Mouse (Mus musculus) MEL (cell line): Measurements from ENCODE around the gene Madcam1. TPM values are rescaled to one million over a fixed set of nuclear protein-coding genes. Genes with fewer than 3 reads are reported as not detected.

Experiments
- DNase-seq: peaks from one replicate; pipeline ENCODE4 v3.0.0; 2011; ENCODE audit warnings: low read depth, low spot score
- H3K27ac ChIP-seq: 2 replicates; pipeline ENCODE4 v1.5.1; 2012; ENCODE audit warnings: low read depth, mild to moderate bottlenecking, control low read depth, low read length, moderate library complexity; ENCODE audit not compliant: control insufficient read depth
- H3K27me3 ChIP-seq, 2 experiments: fragments of 150-350 bp in 1 of 2; sonication (generic) in 1 of 2; 2 replicates each; pipeline ENCODE4 v1.6.1; 2012; ENCODE audit warnings: low read length in 2 of 2, mild to moderate bottlenecking in 2 of 2, improper control_type of control experiment in 1 of 2, moderate library complexity in 1 of 2; ENCODE audit not compliant: insufficient read depth in 2 of 2, control insufficient read depth in 1 of 2
- H3K36me3 ChIP-seq, 2 experiments: 2 replicates each; pipeline ENCODE4 v1.6.1; 2012 to 2014; ENCODE audit warnings: low read length in 2 of 2, improper control_type of control experiment in 1 of 2, inconsistent platforms in 1 of 2, mild to moderate bottlenecking in 1 of 2; ENCODE audit not compliant: insufficient read depth in 2 of 2, control insufficient read depth in 1 of 2
- H3K4me1 ChIP-seq, 2 experiments: fragments of 150-350 bp in 1 of 2; sonication (generic) in 1 of 2; 2 replicates each; pipeline ENCODE4 v1.6.1; 2012; ENCODE audit warnings: low read length in 2 of 2, improper control_type of control experiment in 1 of 2, mild to moderate bottlenecking in 1 of 2; ENCODE audit not compliant: insufficient read depth in 2 of 2, control insufficient read depth in 1 of 2
- H3K4me3 ChIP-seq, 2 experiments: fragments of 150-350 bp in 1 of 2; sonication (generic) in 1 of 2; 2 replicates each; pipeline ENCODE4 v1.5.1; 2012; ENCODE audit warnings: low read depth in 2 of 2, low read length in 2 of 2, mild to moderate bottlenecking in 2 of 2, moderate library complexity in 2 of 2, control low read depth in 1 of 2, improper control_type of control experiment in 1 of 2; ENCODE audit not compliant: control insufficient read depth in 1 of 2, insufficient read depth in 1 of 2
- H3K79me2 ChIP-seq: 2 replicates; pipeline ENCODE4 v1.6.1; 2012; ENCODE audit warnings: mild to moderate bottlenecking, low read length, moderate library complexity; ENCODE audit not compliant: control insufficient read depth, poor library complexity, insufficient read depth
- H3K9ac ChIP-seq: 2 replicates; pipeline ENCODE4 v1.6.1; 2012; ENCODE audit warnings: low read depth, mild to moderate bottlenecking, control low read depth, low read length, moderate library complexity; ENCODE audit not compliant: control insufficient read depth, poor library complexity, severe bottlenecking
- H3K9me3 ChIP-seq: fragments of 150-350 bp; sonication (generic); replicated peaks from 2 replicates; pipeline ENCODE4 v1.6.1; 2012; ENCODE audit warnings: mild to moderate bottlenecking, low read length, improper control_type of control experiment, moderate library complexity; ENCODE audit not compliant: insufficient read depth
- CHD2 ChIP-seq: IDR thresholded peaks from 2 replicates; pipeline ENCODE4 v1.6.1; 2011; ENCODE audit warnings: low read length, improper control_type of control experiment
- CTCF ChIP-seq, 3 experiments: IDR thresholded peaks in 2 of 3; conservative IDR thresholded peaks in 1 of 3; 2 replicates each; pipeline ENCODE4 v1.5.1; 2011 to 2012; ENCODE audit warnings: low read length in 3 of 3, low read depth in 2 of 3, mild to moderate bottlenecking in 2 of 3, improper control_type of control experiment in 1 of 3, inconsistent platforms in 1 of 3, mixed read lengths in 1 of 3, moderate library complexity in 1 of 3; ENCODE audit not compliant: control insufficient read depth in 1 of 3, insufficient read depth in 1 of 3, poor library complexity in 1 of 3, severe bottlenecking in 1 of 3
- E2F4 ChIP-seq: IDR thresholded peaks from 2 replicates; pipeline ENCODE4 v1.6.1; 2011; ENCODE audit warnings: low read depth, low read length, improper control_type of control experiment, borderline replicate concordance
- ELF1 ChIP-seq: IDR thresholded peaks from 2 replicates; pipeline ENCODE4 v1.6.1; 2014; ENCODE audit warnings: low read depth, mild to moderate bottlenecking, inconsistent platforms, low read length, improper control_type of control experiment, moderate library complexity
- KAT2A ChIP-seq: conservative IDR thresholded peaks from 2 replicates; pipeline ENCODE4 v1.6.1; 2012; ENCODE audit warnings: low read depth, low read length, improper control_type of control experiment, inconsistent platforms
- MAX ChIP-seq: IDR thresholded peaks from 2 replicates; pipeline ENCODE4 v1.6.1; 2011; ENCODE audit warnings: low read length, improper control_type of control experiment
- MAZ ChIP-seq: IDR thresholded peaks from 2 replicates; pipeline ENCODE4 v1.6.1; 2012; ENCODE audit warnings: low read depth, mild to moderate bottlenecking, inconsistent platforms, low read length, improper control_type of control experiment
- MEF2A ChIP-seq: IDR thresholded peaks from 2 replicates; pipeline ENCODE4 v1.6.1; 2014; ENCODE audit warnings: low read depth, mild to moderate bottlenecking, inconsistent platforms, low read length, improper control_type of control experiment; ENCODE audit not compliant: poor library complexity, insufficient replicate concordance, severe bottlenecking; ENCODE audit errors: extremely low read depth
- MXI1 ChIP-seq: IDR thresholded peaks from 2 replicates; pipeline ENCODE4 v1.6.1; 2011; ENCODE audit warnings: mild to moderate bottlenecking, low read depth, low read length, improper control_type of control experiment
- MYB ChIP-seq: IDR thresholded peaks from 2 replicates; pipeline ENCODE4 v1.6.1; 2011; ENCODE audit warnings: mild to moderate bottlenecking, low read depth, low read length, improper control_type of control experiment
- NRF1 ChIP-seq: IDR thresholded peaks from 2 replicates; pipeline ENCODE4 v1.6.1; 2014; ENCODE audit warnings: low read depth, mild to moderate bottlenecking, inconsistent platforms, low read length, improper control_type of control experiment, moderate library complexity; ENCODE audit not compliant: poor library complexity, insufficient read depth, severe bottlenecking
- POLR2AphosphoS5 ChIP-seq: IDR thresholded peaks from 2 replicates; pipeline ENCODE4 v1.6.1; 2012; ENCODE audit warnings: low read depth, borderline replicate concordance, mild to moderate bottlenecking, inconsistent platforms, low read length, moderate library complexity, mixed read lengths
- RAD21 ChIP-seq: IDR thresholded peaks from 2 replicates; pipeline ENCODE4 v1.6.1; 2011; ENCODE audit warnings: mild to moderate bottlenecking, low read depth, low read length, improper control_type of control experiment
- SIN3A ChIP-seq: IDR thresholded peaks from 2 replicates; pipeline ENCODE4 v1.6.1; 2012; ENCODE audit warnings: low read length, improper control_type of control experiment, inconsistent platforms
- TAL1 ChIP-seq: IDR thresholded peaks from 2 replicates; pipeline ENCODE4 v1.6.1; 2012; ENCODE audit warnings: mild to moderate bottlenecking, inconsistent platforms, low read length, moderate library complexity, mixed read lengths
- TBP ChIP-seq: IDR thresholded peaks from 2 replicates; pipeline ENCODE4 v1.8.0; 2011; ENCODE audit warnings: low read depth, low read length, improper control_type of control experiment
- TCF12 ChIP-seq: IDR thresholded peaks from 2 replicates; pipeline ENCODE4 v1.6.1; 2014; ENCODE audit warnings: low read depth, mild to moderate bottlenecking, inconsistent platforms, low read length, improper control_type of control experiment, moderate library complexity
- UBTF ChIP-seq: IDR thresholded peaks from 2 replicates; pipeline ENCODE4 v1.6.1; 2012; ENCODE audit warnings: low read depth, mild to moderate bottlenecking, inconsistent platforms, low read length, improper control_type of control experiment, moderate library complexity, borderline replicate concordance; ENCODE audit not compliant: insufficient read depth
- USF1 ChIP-seq: IDR thresholded peaks from 2 replicates; pipeline ENCODE4 v1.6.1; 2014; ENCODE audit warnings: low read depth, mild to moderate bottlenecking, inconsistent platforms, low read length, improper control_type of control experiment, moderate library complexity
- ZMIZ1 ChIP-seq: IDR thresholded peaks from 2 replicates; pipeline ENCODE4 v1.6.1; 2012; ENCODE audit warnings: low read depth, mild to moderate bottlenecking, inconsistent platforms, low read length, improper control_type of control experiment, moderate library complexity
- ZNF384 ChIP-seq: IDR thresholded peaks from 2 replicates; pipeline ENCODE4 v1.6.1; 2012; ENCODE audit warnings: low read depth, mild to moderate bottlenecking, inconsistent platforms, low read length, improper control_type of control experiment
- polyA plus RNA-seq, 2 experiments: library from polyadenylated mRNA; stranded (reverse) in 1 of 2; unstranded in 1 of 2; fragments of >175 nt in 1 of 2; fragments of >200 nt in 1 of 2; gene quantifications; 2 replicates each; pipeline versions ENCODE4 v1.2.1 to v1.2.4; 2012; ENCODE audit warnings: low replicate concordance in 2 of 2, low read depth in 1 of 2; ENCODE audit not compliant: insufficient read length in 2 of 2, insufficient read depth in 1 of 2, missing spikeins in 1 of 2
- total RNA-seq: library from RNA; depleted of rRNA; stranded (reverse); fragments of 300-350 nt; gene quantifications from 2 replicates; pipeline ENCODE4 v1.2.3, GENCODE M21; 2012

Gene Madcam1
- total and polyA plus RNA-seq, 3 experiments = not detected

DNA sequence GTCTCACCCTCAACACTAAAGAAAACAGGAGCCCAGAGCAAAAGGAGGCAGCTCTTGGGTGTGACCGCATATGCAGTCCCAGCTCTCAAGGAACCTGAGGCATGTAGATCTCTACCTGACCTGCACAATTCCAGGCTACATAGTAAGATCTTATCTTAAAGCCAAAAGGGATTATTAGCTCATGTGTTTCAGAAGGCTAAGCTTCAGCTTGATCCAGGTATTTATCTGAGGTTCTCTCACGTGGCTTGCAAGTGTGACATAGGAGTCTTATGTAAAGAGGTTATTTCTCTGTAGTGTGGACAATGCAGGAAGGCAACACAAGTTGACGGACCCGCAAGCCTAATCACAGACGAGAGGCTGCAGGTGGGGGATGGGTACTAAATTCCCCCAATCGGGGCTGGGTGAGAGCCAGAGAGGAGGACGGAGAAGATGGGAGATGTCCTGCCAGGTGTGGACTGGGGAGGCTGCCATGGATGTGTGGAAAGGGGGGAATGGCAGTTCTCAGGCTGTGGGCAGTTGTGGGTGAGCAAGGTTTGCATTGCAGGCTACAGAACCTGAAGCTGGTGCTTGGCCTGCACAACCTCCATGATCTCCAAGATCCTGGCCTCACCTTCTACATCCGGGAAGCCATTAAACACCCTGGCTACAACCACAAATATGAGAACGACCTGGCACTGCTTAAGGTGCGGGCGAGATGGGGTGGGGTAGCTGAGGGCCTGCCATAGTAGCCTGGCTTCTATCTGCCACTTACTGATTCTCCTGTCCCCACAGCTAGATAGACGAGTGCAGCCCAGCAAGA, 29.4 kb downstream of the Madcam1 start:
- Histone ChIP-seq H3K79me2 (no peaks in the 10 kb centered on the region), H3K4me3 (no peak overlapping the region), H3K9me3 (no peaks in the 10 kb centered on the region), H3K27me3 (no peaks in the 10 kb centered on the region), H3K36me3 (no peaks in the 10 kb centered on the region), H3K9ac (no peak overlapping the region), H3K27ac (no peak overlapping the region)
- DNase-seq = no peak
- TF ChIP-seq RAD21 (no peak), E2F4 (no peak), ZNF384 (no peak), CTCF (IDR thresholded peaks at IDR 0.05 in 2 of 3, conservative IDR thresholded peaks at IDR 0.05 in 1 of 3; ENCODE audit: control insufficient read depth in 1 of 3, insufficient read depth in 1 of 3, low read depth in 2 of 3, low read length in 3 of 3, poor library complexity in 1 of 3, severe bottlenecking in 1 of 3) (no peak), MYB (no peak), ELF1 (no peak)
- TF ChIP-seq, all 39 proteins: peak for 0
- no peaks in the 10 kb centered on the region for H3K4me1 ChIP-seq

- Histone ChIP-seq H3K4me3 (no peak overlapping the region), H3K27ac (no peak overlapping the region), H3K36me3 (no peaks in the 10 kb centered on the region), H3K4me1 (no peaks in the 10 kb centered on the region), H3K27me3 (no peaks in the 10 kb centered on the region), H3K9me3 (no peaks in the 10 kb centered on the region), H3K79me2 (no peaks in the 10 kb centered on the region), H3K9ac (no peak overlapping the region)
- no peak for TF ChIP-seq SIN3A
- TF ChIP-seq MYB = no peak
- no peak for TF ChIP-seq TCF12
- TF ChIP-seq TBP = no peak
- no peak for TF ChIP-seq MAZ
- TF ChIP-seq KAT2A = no peak
- no peak for TF ChIP-seq CTCF (IDR thresholded peaks at IDR 0.05 in 2 of 3, conservative IDR thresholded peaks at IDR 0.05 in 1 of 3; ENCODE audit: control insufficient read depth in 1 of 3, insufficient read depth in 1 of 3, low read depth in 2 of 3, low read length in 3 of 3, poor library complexity in 1 of 3, severe bottlenecking in 1 of 3)
- TF ChIP-seq MEF2A = no peak
- no peak for TF ChIP-seq USF1
- TF ChIP-seq NRF1 = no peak
- TF ChIP-seq E2F4 = no peak
- no peak for TF ChIP-seq ZMIZ1
- no peak for TF ChIP-seq MXI1
- TF ChIP-seq POLR2AphosphoS5 = no peak
- TF ChIP-seq MAX = no peak
- TF ChIP-seq CHD2 = no peak
- TF ChIP-seq UBTF = no peak
- TF ChIP-seq TAL1 = no peak
- no peak for DNase-seq
Measured at GRCm38 (mm10) chr10:79694379-79694655, 30.0 kb downstream of the Madcam1 start.
